Mouse (Mus musculus) limb, embryonic 10.5 days (tissue): ENCODE measurements around the gene Kat7. TPM values are rescaled to one million over a fixed set of nuclear protein-coding genes. Genes with fewer than 3 reads are reported as not detected.

ENCODE experiments used
- DNase-seq: peaks from one replicate; pipeline ENCODE4 v3.0.0-alpha.2; 2017; ENCODE audit warnings: low spot score
- H3K27ac ChIP-seq: fragments of 300-500 bp; sonication (generic); 2 replicates; pipeline ENCODE4 v1.5.1; 2016; ENCODE audit warnings: mild to moderate bottlenecking
- H3K27me3 ChIP-seq: fragments of 300-500 bp; sonication (generic); 2 replicates; pipeline ENCODE4 v1.6.1; 2016; ENCODE audit warnings: low read depth, mild to moderate bottlenecking; ENCODE audit not compliant: poor library complexity, severe bottlenecking
- H3K36me3 ChIP-seq: fragments of 300-500 bp; sonication (generic); 2 replicates; pipeline ENCODE4 v1.6.1; 2016; ENCODE audit warnings: mild to moderate bottlenecking, moderate library complexity
- H3K4me1 ChIP-seq: fragments of 300-500 bp; sonication (generic); 2 replicates; pipeline ENCODE4 v1.6.1; 2016
- H3K4me3 ChIP-seq: fragments of 300-500 bp; sonication (generic); 2 replicates; pipeline ENCODE4 v1.5.1; 2016; ENCODE audit warnings: mild to moderate bottlenecking, moderate library complexity
- H3K9me3 ChIP-seq: fragments of 300-500 bp; sonication (generic); replicated peaks from 2 replicates; pipeline ENCODE4 v1.6.1; 2016; ENCODE audit warnings: mild to moderate bottlenecking
- WGBS: fragments of 180-500 bp; shearing (Covaris S2); methylation state at CpG from one replicate; pipeline ENCODE4 v1.1.7; 2016; 5-methylcytosine and 5-hydroxymethylcytosine counted together
- polyA plus RNA-seq: library from polyadenylated mRNA; unstranded; fragments of >200 nt; fragmentation: Nextera tagmentation; extraction: Ambion mirVana; gene quantifications from 2 replicates; pipeline ENCODE4 v1.2.1, GENCODE M21; 2016

The Kat7 gene
- polyA plus RNA-seq, 1 experiment from 2014 or later = 99.0 TPM

GRCm38 (mm10) chr11:95298146-95298545, 11.9 kb downstream of the Kat7 start:
- DNase-seq = no peak
- Histone ChIP-seq H3K4me3 (no peak overlapping the region), H3K36me3 (peaks cover 94% of the 10 kb centered on the region), H3K9me3 (no peaks in the 10 kb centered on the region), H3K27me3 (no peaks in the 10 kb centered on the region), H3K4me1 (no peaks in the 10 kb centered on the region), H3K27ac (no peak overlapping the region)
- WGBS = 26% methylated on average over 2 of the region's 2 CpGs

GRCm38 (mm10) chr11:95295736-95296135, 14.3 kb downstream of the Kat7 start:
- H3K27me3 ChIP-seq = no peaks in the 10 kb centered on the region
- H3K4me3 ChIP-seq = no peak overlapping the region
- no peak for DNase-seq
- H3K27ac ChIP-seq = no peak overlapping the region
- no peaks in the 10 kb centered on the region for H3K9me3 ChIP-seq
- WGBS = 95% methylated on average over 13 of the region's 13 CpGs
- peaks cover 94% of the 10 kb centered on the region for H3K36me3 ChIP-seq
- no peaks in the 10 kb centered on the region for H3K4me1 ChIP-seq

- Histone ChIP-seq H3K27me3 (no peaks in the 10 kb centered on the region), H3K4me3 (no peak overlapping the region), H3K36me3 (peaks cover 94% of the 10 kb centered on the region), H3K27ac (no peak overlapping the region), H3K4me1 (no peaks in the 10 kb centered on the region), H3K9me3 (no peaks in the 10 kb centered on the region)
- 90% methylated on average over 8 of the region's 8 CpGs for WGBS
- no peak for DNase-seq
Measured at GRCm38 (mm10) chr11:95293017-95293624, 16.9 kb downstream of the Kat7 start.

GRCm38 (mm10) chr11:95291998-95292397, 18.0 kb downstream of the Kat7 start:
- H3K27ac ChIP-seq = no peak overlapping the region
- no peaks in the 10 kb centered on the region for H3K4me1 ChIP-seq
- H3K36me3 ChIP-seq = peaks cover 94% of the 10 kb centered on the region
- DNase-seq = no peak
- H3K4me3 ChIP-seq = no peak overlapping the region
- H3K27me3 ChIP-seq = no peaks in the 10 kb centered on the region
- no peaks in the 10 kb centered on the region for H3K9me3 ChIP-seq
- 89% methylated on average over 4 of the region's 4 CpGs for WGBS

- Histone ChIP-seq H3K36me3 (peaks cover 100% of the 10 kb centered on the region), H3K27me3 (no peaks in the 10 kb centered on the region), H3K4me1 (no peaks in the 10 kb centered on the region), H3K4me3 (no peak overlapping the region), H3K9me3 (no peaks in the 10 kb centered on the region), H3K27ac (no peak overlapping the region)
- no peak for DNase-seq
- 95% methylated on average over 5 of the region's 5 CpGs for WGBS
Measured at GRCm38 (mm10) chr11:95282331-95282730, 27.7 kb downstream of the Kat7 start.

- H3K36me3 ChIP-seq = peaks cover 100% of the 10 kb centered on the region
- DNase-seq = no peak
- H3K9me3 ChIP-seq = no peaks in the 10 kb centered on the region
- no peak overlapping the region for H3K4me3 ChIP-seq
- H3K27ac ChIP-seq = no peak overlapping the region
- WGBS = 96% methylated on average over 4 of the region's 4 CpGs
- H3K4me1 ChIP-seq = no peaks in the 10 kb centered on the region
- H3K27me3 ChIP-seq = no peaks in the 10 kb centered on the region
Measured at GRCm38 (mm10) chr11:95279061-95279659, 30.9 kb downstream of the Kat7 start.

GRCm38 (mm10) chr11:95276056-95276455, 34.0 kb downstream of the Kat7 start:
- no peak overlapping the region for H3K4me3 ChIP-seq
- no peak for DNase-seq
- H3K36me3 ChIP-seq = peaks cover 100% of the 10 kb centered on the region
- no peaks in the 10 kb centered on the region for H3K9me3 ChIP-seq
- H3K4me1 ChIP-seq = no peaks in the 10 kb centered on the region
- H3K27me3 ChIP-seq = no peaks in the 10 kb centered on the region
- no peak overlapping the region for H3K27ac ChIP-seq
- 92% methylated on average over 6 of the region's 6 CpGs for WGBS

- Histone ChIP-seq H3K36me3 (peaks cover 100% of the 10 kb centered on the region), H3K9me3 (no peaks in the 10 kb centered on the region), H3K4me1 (no peaks in the 10 kb centered on the region), H3K4me3 (no peak overlapping the region), H3K27ac (no peak overlapping the region), H3K27me3 (no peaks in the 10 kb centered on the region)
- DNase-seq = no peak
- 86% methylated on average over 3 of the region's 3 CpGs for WGBS
Measured at GRCm38 (mm10) chr11:95274613-95275012, 35.4 kb downstream of the Kat7 start.

GRCm38 (mm10) chr11:95273661-95274060, 36.4 kb downstream of the Kat7 start:
- no peak for DNase-seq
- no peaks in the 10 kb centered on the region for H3K4me1 ChIP-seq
- H3K4me3 ChIP-seq = no peak overlapping the region
- no peaks in the 10 kb centered on the region for H3K9me3 ChIP-seq
- no peaks in the 10 kb centered on the region for H3K27me3 ChIP-seq
- H3K27ac ChIP-seq = no peak overlapping the region
- 90% methylated on average over 5 of the region's 5 CpGs for WGBS
- peaks cover 100% of the 10 kb centered on the region for H3K36me3 ChIP-seq

- 48% methylated on average over 6 of the region's 6 CpGs for WGBS
- H3K9me3 ChIP-seq = no peaks in the 10 kb centered on the region
- H3K4me1 ChIP-seq = peaks cover 13% of the 10 kb centered on the region
- H3K36me3 ChIP-seq = peaks cover 46% of the 10 kb centered on the region
- H3K27ac ChIP-seq = no peak overlapping the region
- peaks cover 1% of the 10 kb centered on the region; the same call in 1 of the 2 replicates for H3K27me3 ChIP-seq
- DNase-seq = no peak
- no peak overlapping the region for H3K4me3 ChIP-seq
Measured at GRCm38 (mm10) chr11:95266540-95267245, 43.4 kb downstream of the Kat7 start.

- H3K4me1 ChIP-seq = peaks cover 16% of the 10 kb centered on the region
- 75% methylated on average over 4 of the region's 4 CpGs for WGBS
- H3K36me3 ChIP-seq = peaks cover 25% of the 10 kb centered on the region
- no peak overlapping the region for H3K4me3 ChIP-seq
- peaks cover 6% of the 10 kb centered on the region; the same call in 1 of the 2 replicates for H3K27me3 ChIP-seq
- H3K27ac ChIP-seq = no peak overlapping the region
- DNase-seq = no peak
- H3K9me3 ChIP-seq = no peaks in the 10 kb centered on the region
Measured at GRCm38 (mm10) chr11:95264455-95265013, 45.5 kb downstream of the Kat7 start.

GRCm38 (mm10) chr11:95263816-95264454, 46.1 kb downstream of the Kat7 start:
- Histone ChIP-seq H3K36me3 (peaks cover 19% of the 10 kb centered on the region), H3K9me3 (no peaks in the 10 kb centered on the region), H3K27me3 (peaks cover 6% of the 10 kb centered on the region; the same call in 1 of the 2 replicates), H3K27ac (no peak overlapping the region), H3K4me1 (peaks cover 22% of the 10 kb centered on the region), H3K4me3 (no peak overlapping the region)
- WGBS = 25% methylated on average over 11 of the region's 11 CpGs
- no peak for DNase-seq
